15 mouse cellular contexts compared by ENCODE assay signal in genomic region chr11:73077211-73077720, GRCm38 (mm10).
"Had no signal": no experiment of that assay in that cellular context is flagged by ENCODE, and none has a peak within 500 bp of the region (broad histone marks: within the 10 kb centered on the region; RNA-seq: fewer than 3 reads in every experiment).

No protein-coding gene starts in this region.

- ATAC-seq: intestine, postnatal 0 days; liver, embryonic 12.5 days had no signal

- H3K9ac ChIP-seq: limb, embryonic 15.5 days; liver, embryonic 12.5 days; lung, embryonic 14.5 days; midbrain, embryonic 12.5 days; neural tube, embryonic 13.5 days had no signal

- H3K9me3 ChIP-seq: limb, embryonic 15.5 days; liver, embryonic 12.5 days; midbrain, embryonic 12.5 days; neural tube, embryonic 13.5 days had no signal

- H3K4me3 ChIP-seq: limb, embryonic 15.5 days; liver, embryonic 12.5 days; midbrain, embryonic 12.5 days; neural tube, embryonic 13.5 days had no signal

- H3K27me3 ChIP-seq: limb, embryonic 15.5 days; liver, embryonic 12.5 days; midbrain, embryonic 12.5 days; neural tube, embryonic 13.5 days had no signal

- H3K27ac ChIP-seq: kidney, postnatal 0 days; limb, embryonic 15.5 days; liver, embryonic 12.5 days; neural tube, embryonic 13.5 days had no signal

- DNase-seq: kidney, adult 9 months; kidney, postnatal 36 days; lung, postnatal 10 days; lung, postnatal 4 days; right cerebral cortex, postnatal 4 days; spleen, adult 18-20 months; thymus, adult 18-20 months; thymus, postnatal 14 days had no signal

- H3K4me2 ChIP-seq: limb, embryonic 15.5 days; liver, embryonic 12.5 days; lung, embryonic 14.5 days; midbrain, embryonic 12.5 days; neural tube, embryonic 13.5 days had no signal

- H3K4me1 ChIP-seq: limb, embryonic 15.5 days; liver, embryonic 12.5 days; midbrain, embryonic 12.5 days; neural tube, embryonic 13.5 days had no signal
